Mouse (Mus musculus) cortical plate, adult 2 months (tissue): ENCODE measurements around the gene Slc11a1.

Experiments
- CTCF ChIP-seq: fragments of 200-500 bp; IDR thresholded peaks from 2 replicates; pipeline ENCODE4 v1.5.1; 2011; ENCODE audit warnings: mild to moderate bottlenecking, control low read depth, low read length; ENCODE audit not compliant: insufficient read depth; ENCODE audit errors: extremely low read depth
- POLR2A ChIP-seq: fragments of 200-500 bp; IDR thresholded peaks from 2 replicates; pipeline ENCODE4 v1.6.1; 2011; ENCODE audit warnings: mild to moderate bottlenecking, low read length, control low read depth; ENCODE audit not compliant: insufficient read depth; ENCODE audit errors: extremely low read depth

- TF ChIP-seq CTCF: no peak
- no peak for TF ChIP-seq POLR2A
These were observed 566 bp downstream of the Slc11a1 start for GRCm38 (mm10) chr1:74375561-74375960.
